Mouse (Mus musculus): Measurements from ENCODE around the gene Ccne1.

DNA sequence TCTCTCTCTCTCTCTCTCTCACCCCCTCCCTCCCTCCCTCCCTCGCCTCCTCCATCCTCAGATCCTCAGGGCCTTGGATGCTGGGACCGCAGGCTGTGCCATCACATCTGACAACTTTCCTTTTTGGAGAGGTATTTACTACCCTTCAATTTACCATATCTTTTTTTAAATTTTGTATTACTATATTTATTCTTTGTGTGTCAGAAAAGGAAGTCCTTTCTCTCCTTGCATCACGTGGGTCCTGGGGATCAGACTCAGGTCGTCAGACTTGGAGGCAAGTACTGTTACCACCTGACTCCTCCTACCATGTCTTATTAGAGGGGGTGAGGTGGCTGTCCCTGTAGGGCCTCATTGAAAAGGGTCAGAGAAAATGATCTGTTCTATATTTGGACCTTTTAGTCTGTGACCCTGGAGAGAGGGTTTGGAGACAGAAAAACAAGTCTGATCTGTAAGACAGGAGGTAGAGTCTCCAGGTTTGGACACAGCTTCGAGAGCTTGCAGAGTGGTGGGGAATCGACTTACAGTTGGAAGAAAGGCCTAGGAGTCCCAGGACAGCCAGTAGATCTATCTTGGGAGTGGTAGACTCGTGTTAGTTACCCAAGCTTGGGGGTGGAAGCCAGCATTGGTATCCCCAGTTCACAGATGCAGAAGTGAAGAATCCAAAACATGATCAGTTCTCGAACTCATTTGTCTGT lies 47.6 kb downstream of the Ccne1 start:
- TF ChIP-seq MAFK (IDR thresholded peaks at IDR 0.05; ENCODE audit: insufficient replicate concordance, low read length) (no peak), MAX (IDR thresholded peaks at IDR 0.05; ENCODE audit: low read length) (no peak), POLR2AphosphoS2 (IDR thresholded peaks at IDR 0.05; ENCODE audit: low read depth, low read length) (no peak), MAZ (IDR thresholded peaks at IDR 0.05; ENCODE audit: low read depth, low read length) (no peak), CTCF (conservative IDR thresholded peaks at IDR 0.05 in 1 of 2, IDR thresholded peaks at IDR 0.05 in 1 of 2; ENCODE audit: low read depth in 2 of 2, low read length in 2 of 2) (no peak), MXI1 (IDR thresholded peaks at IDR 0.05; ENCODE audit: low read depth, low read length) (no peak), EP300 (IDR thresholded peaks at IDR 0.05; ENCODE audit: low read length) (no peak), CHD2 (IDR thresholded peaks at IDR 0.05; ENCODE audit: low read length) (no peak), POLR2A (IDR thresholded peaks at IDR 0.05; ENCODE audit: low read depth, low read length) (no peak)
